Mouse (Mus musculus): ENCODE measurements around the gene Col18a1.
"Not testable (repeated sequence)": the region's sequence is repeated elsewhere in the genome, so short reads cannot be mapped to it uniquely, and the experiment has no call there.

Gene Col18a1

GRCm38 (mm10) chr10:77136205-77136604, 30.1 kb downstream of the Col18a1 start:
- no peak for DNase-seq (ENCODE audit: low read depth, low spot score)

- no peak for DNase-seq (ENCODE audit: low read depth, low spot score)
Observed at GRCm38 (mm10) chr10:77135274-77135829, 31.0 kb downstream of the Col18a1 start.

GRCm38 (mm10) chr10:77134807-77135152, 31.6 kb downstream of the Col18a1 start:
- not testable (repeated sequence) for DNase-seq (ENCODE audit: low read depth, low spot score)

DNA sequence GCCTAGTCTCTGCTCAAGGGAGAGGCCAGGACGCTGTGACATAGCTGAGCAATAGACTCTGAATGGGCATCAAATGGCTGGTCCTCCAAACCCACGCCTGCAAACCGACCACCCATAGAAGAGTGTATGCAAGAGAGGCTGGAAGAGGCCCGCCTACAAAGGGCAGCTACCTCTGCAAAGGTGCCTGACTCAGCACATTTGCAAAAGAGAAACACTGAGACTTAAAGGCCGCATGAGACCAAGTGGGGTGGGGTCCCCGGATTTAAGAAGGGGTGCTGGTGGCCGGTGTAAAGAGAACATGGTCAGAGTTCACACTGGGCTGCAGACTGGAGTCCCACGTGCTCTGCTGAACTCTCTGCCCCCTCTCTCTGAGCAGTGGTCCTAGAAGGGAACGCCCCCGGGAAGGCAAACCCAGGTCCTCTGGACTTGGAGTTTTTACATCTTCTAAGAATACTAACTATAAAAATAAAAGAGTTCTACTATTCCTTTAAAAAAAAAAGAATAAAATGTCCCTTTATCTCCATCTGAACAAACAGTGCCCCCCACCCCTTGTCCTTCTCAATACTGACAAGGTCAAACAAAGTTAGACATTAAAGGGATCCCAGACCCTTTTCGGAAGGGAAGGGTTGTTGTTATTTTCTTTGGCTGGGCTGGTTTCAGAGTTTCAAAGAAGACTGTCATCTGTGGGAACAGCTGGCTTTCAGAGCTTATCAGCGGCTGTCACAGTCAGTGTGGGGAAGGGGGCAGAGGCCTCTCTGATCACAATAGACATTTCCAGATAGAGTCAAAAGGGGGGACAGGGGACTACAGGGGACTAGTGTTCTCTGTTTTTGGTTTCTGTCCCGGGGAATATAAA, 32.2 kb downstream of the Col18a1 start:
- no peak for DNase-seq (ENCODE audit: low read depth, low spot score)

DNA sequence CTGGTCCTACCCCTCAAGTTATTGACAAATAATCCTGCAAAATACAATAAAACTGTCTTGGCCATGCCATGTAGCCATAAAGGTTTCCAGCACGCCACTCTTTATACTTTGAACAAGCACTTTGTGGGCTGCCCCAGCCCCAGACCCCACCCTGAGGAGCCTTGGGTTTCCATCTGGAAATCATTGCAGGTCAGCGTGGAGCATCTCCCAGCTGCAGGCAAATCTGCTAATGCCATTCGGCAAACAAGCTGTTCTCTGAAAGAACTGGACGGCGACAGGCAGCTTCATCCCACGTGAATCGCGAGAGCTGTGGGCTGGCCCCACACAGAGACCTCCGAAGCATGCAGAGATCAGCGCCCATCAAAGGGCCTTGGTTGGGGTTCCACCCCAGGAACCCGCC, 34.2 kb downstream of the Col18a1 start:
- DNase-seq (ENCODE audit: low read depth, low spot score): no peak

DNA sequence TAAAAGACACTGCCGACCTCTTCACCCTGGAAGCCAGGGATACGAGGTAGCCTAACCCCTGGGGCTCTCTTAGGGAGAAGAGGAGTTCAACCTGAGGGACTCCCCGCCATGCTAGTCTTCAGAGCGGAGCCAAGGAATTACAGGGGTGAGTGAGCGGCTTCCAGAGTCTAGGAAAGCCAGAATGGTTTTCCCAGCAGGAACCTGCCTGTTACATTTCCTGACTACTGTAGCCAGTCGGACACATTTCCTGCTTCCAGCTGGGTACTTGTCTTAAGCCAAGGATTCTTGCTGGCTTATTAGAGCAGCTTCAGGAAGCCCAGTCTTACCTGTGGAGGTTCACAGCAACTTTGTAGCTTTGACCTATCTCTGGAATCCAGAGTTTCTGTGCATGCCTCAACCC, 34.8 kb downstream of the Col18a1 start:
- DNase-seq (ENCODE audit: low read depth, low spot score): no peak

- DNase-seq (ENCODE audit: low read depth, low spot score): peak; percentile 76
Observed at GRCm38 (mm10) chr10:77130561-77131240, 35.6 kb downstream of the Col18a1 start.

- no peak for DNase-seq (ENCODE audit: low read depth, low spot score)
Observed at GRCm38 (mm10) chr10:77129637-77130410, 36.5 kb downstream of the Col18a1 start.

- DNase-seq (ENCODE audit: low read depth, low spot score): no peak
Observed at GRCm38 (mm10) chr10:77127926-77128325, 38.4 kb downstream of the Col18a1 start.

DNA sequence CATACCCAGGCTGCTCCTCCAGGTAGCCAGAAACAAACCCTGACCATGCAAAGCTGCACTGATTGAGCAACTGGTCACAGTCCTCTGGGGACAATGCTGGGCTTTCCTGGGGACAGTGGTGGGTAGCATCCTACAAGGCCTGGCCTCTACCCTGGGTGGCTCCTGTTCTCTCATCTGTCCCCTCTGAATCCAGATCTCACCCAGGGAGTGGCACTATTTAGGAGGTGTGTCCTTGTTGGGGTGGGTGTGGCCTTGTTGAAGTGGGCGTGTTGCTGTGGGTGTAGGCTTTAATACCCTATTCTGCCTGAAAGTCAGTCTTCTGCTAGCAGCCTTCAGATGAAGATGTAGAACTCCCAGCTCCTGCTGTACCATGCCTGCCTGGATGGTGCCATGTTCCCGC, 39.8 kb downstream of the Col18a1 start:
- DNase-seq (ENCODE audit: low read depth, low spot score): no peak

DNA sequence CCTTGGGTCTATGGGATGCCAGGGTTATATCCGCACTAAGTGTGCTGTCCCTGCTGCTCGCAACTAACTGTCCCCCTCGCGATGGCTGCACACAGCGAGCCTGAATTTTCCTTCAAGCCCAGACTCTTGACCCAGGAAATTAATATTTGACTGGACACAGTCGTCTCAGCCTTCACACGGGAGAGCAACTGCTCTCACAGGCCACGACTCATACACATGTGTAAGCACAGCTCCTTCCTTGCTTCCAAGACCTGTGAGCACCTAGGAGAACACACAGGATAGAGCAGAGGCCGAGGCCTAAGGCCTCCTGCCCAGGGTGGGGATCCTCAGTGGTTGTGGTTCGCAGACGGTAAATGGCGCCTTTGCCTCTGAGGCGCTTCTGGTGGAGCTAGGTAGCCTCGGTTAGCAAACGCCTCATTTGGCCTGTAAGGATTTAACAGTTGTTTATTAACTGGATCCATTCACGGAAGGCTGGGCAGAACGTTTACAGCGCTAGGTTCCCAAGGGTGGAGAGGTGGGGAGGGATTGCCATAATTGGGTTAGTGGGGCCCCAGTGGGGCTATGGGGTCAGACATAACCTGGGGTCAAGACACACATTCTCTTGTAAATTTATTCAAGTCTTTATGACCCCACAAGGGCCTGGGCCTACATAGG, 41.1 kb downstream of the Col18a1 start:
- no peak for DNase-seq (ENCODE audit: low read depth, low spot score)

- DNase-seq (ENCODE audit: low read depth, low spot score): no peak
Observed at GRCm38 (mm10) chr10:77123953-77124352, 42.4 kb downstream of the Col18a1 start.

- no peak for DNase-seq (ENCODE audit: low read depth, low spot score)
Observed at GRCm38 (mm10) chr10:77121287-77122022, 44.9 kb downstream of the Col18a1 start.

GRCm38 (mm10) chr10:77120501-77120900, 45.8 kb downstream of the Col18a1 start:
- DNase-seq (ENCODE audit: low read depth, low spot score): no peak

DNA sequence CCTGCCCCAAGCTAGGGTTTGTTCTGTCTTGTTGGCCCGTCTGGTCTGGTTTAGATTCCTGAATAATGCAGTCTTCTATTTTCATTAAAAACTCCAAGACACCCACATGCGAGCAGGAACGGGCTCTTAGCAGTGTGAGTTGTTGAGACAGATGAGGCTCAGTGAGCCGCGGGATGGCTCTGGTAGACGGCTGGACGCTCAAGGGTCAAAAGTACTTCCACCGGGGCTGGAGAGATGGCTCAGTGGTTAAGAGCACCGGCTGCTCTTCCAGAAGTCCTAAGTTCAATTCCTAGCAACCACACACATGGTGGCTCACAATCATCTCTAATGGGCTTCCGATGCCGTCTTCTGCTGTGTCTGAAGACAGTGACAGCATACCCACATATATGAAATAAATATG, 46.9 kb downstream of the Col18a1 start:
- DNase-seq (ENCODE audit: low read depth, low spot score): no peak

DNA sequence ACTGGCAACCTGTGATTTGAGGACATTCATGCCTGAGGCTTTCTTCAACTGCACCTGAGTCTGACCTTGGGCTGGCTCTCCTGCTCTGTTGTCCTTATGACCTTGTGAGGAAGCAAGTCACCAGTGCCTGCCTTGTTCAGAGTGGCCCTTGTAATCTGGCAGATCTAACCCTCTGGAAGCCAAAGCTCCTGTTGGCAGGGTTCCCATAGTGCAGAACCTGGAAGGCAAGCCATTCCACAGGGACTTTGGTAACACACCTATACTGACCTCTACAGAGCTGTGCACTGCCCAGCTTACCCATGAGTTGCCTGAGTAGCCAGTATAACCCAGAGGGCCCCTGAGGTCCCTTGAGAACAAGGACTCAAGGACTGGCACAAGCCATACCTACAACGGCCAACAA, 48.0 kb downstream of the Col18a1 start:
- DNase-seq (ENCODE audit: low read depth, low spot score): no peak

DNA sequence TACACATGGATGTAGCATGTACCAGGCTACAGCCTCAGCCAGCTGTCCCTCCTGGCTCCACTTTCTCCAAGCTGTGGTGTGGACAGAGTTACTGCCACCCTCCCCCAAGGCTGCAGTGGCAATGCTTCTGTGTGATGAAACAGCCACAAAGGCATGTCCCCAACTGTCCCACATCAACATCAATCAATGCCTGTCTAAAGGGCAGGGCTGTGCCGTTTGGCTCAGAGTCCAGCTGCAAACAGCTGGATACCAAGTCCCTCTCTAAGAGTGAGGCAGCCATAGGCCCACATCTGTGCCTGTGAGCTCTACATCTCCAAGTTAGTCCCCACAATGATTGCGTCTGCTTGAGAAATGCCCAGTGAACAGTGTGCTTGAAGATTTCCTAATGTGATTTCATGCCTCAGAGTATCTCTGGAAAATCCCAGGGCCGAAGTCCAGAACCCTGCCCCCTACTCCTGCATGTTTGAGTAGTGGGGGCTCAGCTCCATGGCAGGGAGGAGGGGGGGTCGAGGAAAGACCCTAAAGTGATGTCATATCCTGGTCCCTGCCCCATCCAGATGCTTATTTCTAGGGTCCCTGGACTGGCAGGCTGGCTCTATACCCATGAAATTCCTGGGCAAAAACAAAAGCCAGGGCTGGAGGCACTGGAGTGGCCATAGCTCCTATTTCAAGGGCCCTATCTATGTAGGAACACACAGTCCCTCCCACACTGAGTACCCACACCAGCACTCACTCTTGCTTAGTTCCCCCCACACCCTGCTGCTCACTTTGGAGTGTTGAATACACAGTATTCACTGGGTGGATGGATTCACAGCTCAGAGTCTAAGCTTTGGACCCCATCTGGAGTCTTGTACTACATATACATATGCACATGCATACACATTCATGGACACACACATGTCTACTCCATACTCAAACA, 49.6 kb downstream of the Col18a1 start:
- no peak for DNase-seq (ENCODE audit: low read depth, low spot score)

DNA sequence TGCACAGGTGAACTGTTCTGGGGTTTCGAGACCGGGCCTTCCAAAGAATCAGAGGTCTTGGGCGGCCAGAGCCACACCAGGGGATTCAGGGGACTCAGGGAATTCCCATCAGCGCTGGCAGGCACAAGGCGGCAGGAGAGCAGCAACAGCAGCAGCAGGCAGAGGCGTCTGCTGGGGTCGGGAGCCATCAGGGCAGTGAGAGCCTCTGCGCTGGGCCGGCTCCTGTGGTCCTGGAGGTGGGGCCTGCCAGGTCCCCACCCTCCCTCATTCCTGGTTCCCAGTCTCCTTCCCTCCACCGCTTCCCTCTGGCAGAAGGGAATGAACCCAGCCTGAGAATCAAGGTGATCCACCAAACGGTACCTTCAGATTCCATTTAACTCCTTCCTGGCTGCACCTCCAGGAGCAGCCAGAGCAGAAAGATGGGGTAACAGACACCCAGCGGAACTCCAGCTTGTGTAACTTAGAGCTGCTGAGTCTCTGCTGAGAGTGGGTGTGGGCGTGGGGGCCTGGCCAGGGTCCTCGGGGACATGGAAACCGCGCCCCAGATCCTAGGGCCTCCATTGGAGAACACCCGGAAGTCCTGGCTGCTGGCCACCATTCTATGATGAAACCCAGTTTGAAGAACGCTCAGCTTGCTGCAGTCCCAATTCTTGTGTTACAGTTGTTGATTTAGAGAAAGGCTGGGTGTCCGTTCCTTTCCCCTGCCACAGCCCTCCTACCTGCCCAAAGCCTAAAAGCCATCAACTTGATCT, 52.7 kb downstream of the Col18a1 start:
- no peak for DNase-seq (ENCODE audit: low read depth, low spot score)
